Mouse (Mus musculus): ENCODE data around the gene Nadsyn1.

The Nadsyn1 gene

DNA sequence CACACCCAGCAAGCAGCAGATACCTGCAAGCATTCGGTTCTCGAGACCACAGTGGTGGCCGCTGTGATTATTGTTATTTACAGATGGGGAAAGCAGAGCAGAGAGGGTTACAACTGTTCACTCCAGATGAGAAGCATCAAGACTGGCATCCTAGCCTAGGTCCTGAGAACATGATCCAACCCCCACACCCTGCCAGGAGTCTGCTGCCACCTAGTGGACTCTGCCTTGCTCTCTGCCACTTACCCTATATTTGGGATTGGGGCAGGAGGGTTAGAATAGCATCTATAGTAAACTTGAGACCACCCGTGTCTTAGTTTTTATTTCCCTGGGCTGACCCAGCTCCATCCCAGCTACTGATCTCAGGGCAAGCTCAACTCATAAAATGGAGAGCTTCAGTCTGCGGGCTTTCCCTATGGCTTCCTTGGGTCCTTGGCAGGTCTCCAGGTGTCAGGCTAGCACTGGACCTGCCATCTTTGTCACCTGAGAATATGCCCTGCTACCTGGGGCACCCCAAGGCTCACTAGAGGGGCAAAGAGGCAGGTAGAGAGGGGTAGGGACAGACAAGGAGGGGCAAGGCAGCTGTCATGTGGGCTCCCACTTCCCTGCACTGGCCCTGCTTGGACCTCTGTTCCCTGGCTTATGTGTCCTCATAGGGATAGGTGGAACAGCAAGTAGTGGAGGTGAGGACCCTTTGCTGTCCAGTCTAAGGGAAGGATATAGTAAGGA is 68.5 kb downstream of the Nadsyn1 start:
- DNase-seq (ENCODE audit: low spot score): peak; percentile 70

DNA sequence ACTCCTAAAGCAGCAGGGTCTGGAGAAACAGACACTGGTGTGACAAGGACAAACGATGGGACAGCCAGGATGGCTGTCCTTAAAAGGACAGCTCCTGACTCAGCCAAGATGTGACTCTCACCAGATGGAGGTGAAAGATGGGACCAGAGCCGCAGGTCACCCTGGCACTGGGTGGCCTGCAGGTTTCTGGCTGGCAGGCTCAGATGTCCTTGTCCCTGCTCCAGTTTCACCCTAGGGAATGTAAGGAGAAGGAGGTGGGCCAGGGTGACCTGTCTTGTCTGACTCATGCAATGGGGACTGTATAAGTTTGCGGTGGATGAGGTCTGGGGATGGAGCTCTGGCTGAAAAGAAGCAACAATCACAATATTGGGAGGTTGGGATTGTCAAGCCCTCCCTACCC is 70.0 kb downstream of the Nadsyn1 start:
- no peak for DNase-seq (ENCODE audit: low spot score)

DNA sequence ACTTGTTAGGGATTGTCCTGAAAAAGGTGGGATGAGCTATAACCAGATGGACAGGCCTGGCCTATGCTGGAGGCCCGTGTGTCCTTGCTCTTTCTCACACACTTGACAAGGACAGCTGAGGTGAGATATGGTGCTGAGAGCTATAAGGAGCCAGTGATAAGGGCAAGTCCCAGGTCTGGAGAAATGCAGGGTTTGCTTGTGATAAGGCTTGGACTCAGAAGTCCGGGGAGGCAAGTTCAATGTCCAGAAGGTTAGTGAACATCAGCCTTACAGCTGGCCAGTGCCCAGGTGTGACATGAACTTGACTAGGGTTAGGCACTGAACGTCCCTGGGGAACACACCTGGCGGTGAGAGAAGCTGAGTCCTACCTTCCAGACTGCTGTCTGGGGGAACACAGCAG is 70.6 kb downstream of the Nadsyn1 start:
- DNase-seq (ENCODE audit: low spot score): no peak

DNA sequence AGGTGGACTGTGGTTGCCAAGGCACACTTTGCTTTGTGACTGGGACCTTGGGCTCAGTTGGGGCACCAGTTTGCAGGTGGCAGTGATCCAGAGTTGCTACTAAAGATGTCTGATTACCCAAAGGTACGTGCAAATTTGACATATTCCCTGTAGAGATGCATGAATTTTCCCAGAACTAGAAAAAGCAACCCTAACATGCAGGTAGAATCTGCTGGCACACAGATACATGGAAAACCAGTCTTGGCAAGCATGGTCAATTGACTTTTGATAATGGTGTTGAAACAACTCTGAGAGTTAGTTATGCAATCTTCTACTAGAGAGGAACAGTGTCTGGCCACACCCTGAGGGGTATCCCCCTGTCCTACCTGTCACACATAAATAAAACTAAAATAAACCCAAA is 71.3 kb downstream of the Nadsyn1 start:
- no peak for DNase-seq (ENCODE audit: low spot score)

DNA sequence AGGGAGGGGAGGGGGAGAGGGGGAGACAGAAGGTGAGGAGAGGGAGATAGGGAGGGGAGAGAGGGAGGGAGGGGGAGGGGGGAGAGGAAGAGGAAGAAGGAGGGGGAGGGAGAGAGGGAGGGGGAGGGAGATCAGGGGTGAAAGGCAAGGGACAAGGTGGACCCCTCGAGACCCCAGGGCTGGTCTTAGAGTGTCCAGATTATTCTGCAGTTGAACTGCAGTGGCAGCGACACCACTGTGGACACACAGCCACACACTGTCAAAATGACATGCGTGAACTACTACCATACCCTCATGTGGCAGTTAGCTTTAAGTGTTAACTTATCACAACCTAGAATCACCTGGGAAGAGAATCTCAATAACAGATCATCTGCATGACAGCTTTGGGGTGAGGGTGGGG is 73.6 kb downstream of the Nadsyn1 start:
- DNase-seq (ENCODE audit: low spot score): no peak

DNA sequence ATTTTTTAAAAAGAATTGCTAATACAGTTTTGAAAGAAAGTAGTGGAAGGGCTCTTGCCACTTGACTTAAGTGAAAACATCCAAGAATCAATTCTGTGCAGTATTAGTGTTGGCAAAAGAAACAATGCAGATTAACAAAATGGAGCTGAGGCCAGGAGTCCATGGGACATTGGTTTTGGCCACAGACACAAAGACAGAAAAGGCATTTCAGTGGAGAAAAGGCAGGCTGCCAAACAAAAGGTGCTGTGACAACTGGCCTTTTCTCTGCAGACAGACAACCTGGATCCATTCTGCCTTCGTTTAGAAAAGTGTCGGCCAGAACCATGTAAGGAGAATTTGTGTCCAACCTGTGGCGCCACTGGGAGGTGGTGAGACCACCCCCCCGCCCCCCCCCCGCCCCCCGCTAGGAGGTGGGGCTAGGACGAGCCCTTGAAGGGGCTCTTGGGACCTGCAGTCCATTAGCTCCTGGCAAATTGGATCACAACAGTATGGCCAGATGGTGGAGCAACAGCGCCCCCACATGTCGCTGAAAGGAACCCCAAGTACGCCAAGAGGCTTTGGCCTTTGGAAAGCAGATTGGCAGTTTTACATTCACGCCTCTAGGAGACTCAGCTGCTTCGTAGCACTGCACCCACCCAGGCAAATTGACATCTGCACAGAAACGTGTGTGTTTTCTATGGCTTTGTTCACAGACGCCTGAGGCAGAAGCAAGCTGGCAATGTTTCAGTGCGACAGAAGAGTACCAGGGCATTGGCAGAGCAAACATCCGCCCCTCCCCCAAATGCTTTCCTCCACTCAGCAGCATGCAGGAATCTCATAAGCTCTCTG is 74.4 kb downstream of the Nadsyn1 start:
- peak; percentile 90 for DNase-seq (ENCODE audit: low spot score)

All from MN1 (cell line).